Mouse (Mus musculus) kidney, adult 2 months (tissue): ENCODE results near the gene Gm17654. TPM values are rescaled to one million over a fixed set of nuclear protein-coding genes. Genes with fewer than 3 reads are reported as not detected.
"Not testable (repeated sequence)": the region's sequence is repeated elsewhere in the genome, so short reads cannot be mapped to it uniquely, and the experiment has no call there.

Experiments used
- DNase-seq: peaks from one replicate; pipeline ENCODE4 v3.0.0; 2021
- H3K27ac ChIP-seq: fragments of 200-500 bp; 2 replicates; pipeline ENCODE4 v1.5.1; 2012; ENCODE audit warnings: low read depth, low read length, control low read depth, inconsistent platforms; ENCODE audit not compliant: insufficient read depth
- H3K27me3 ChIP-seq: fragments of 200-500 bp; replicated peaks from 2 replicates; pipeline ENCODE4 v1.6.1; 2012; ENCODE audit warnings: mild to moderate bottlenecking, moderate library complexity, low read length, inconsistent platforms; ENCODE audit not compliant: control insufficient read depth, insufficient read depth
- H3K36me3 ChIP-seq: fragments of 200-500 bp; 2 replicates; pipeline ENCODE4 v1.6.1; 2012; ENCODE audit warnings: mild to moderate bottlenecking, moderate library complexity, low read length, inconsistent platforms; ENCODE audit not compliant: control insufficient read depth, insufficient read depth
- H3K4me1 ChIP-seq: fragments of 200-500 bp; 2 replicates; pipeline ENCODE4 v1.6.1; 2011; ENCODE audit warnings: low read length; ENCODE audit not compliant: control insufficient read depth, insufficient read depth
- H3K4me3 ChIP-seq: fragments of 200-500 bp; 2 replicates; pipeline ENCODE4 v1.5.1; 2011; ENCODE audit warnings: mild to moderate bottlenecking, low read depth, low read length, control low read depth; ENCODE audit not compliant: insufficient read depth
- WGBS: fragments of 180-500 bp; shearing (Covaris S2); methylation state at CpG from one replicate; pipeline ENCODE4 v1.1.7; 2018; 5-methylcytosine and 5-hydroxymethylcytosine counted together
- polyA plus RNA-seq: library from polyadenylated mRNA; depleted of rRNA; stranded (reverse); fragments of >200 nt; gene quantifications from 2 replicates; pipeline ENCODE4 v1.2.3, GENCODE M21; 2012; rRNA removed

Gm17654 gene
- polyA plus RNA-seq, result not detected in 2 replicates

GRCm38 (mm10) chr14:43579046-43579445 is at the start of gene Gm17654:
Gm17654 (minus strand) TSS chr14:43579146.
- H3K27me3 ChIP-seq, DNase-seq, H3K4me1 ChIP-seq, H3K27ac ChIP-seq, H3K4me3 ChIP-seq, H3K36me3 ChIP-seq: not testable (repeated sequence)
- WGBS, result 74% methylated on average over 1 of the region's 2 CpGs

- H3K36me3 ChIP-seq, H3K4me3 ChIP-seq, H3K27me3 ChIP-seq, DNase-seq, H3K4me1 ChIP-seq, H3K27ac ChIP-seq: not testable (repeated sequence)
These were observed 29.0 kb upstream of the Gm17654 start, which contains the start of gene Gm10375 for GRCm38 (mm10) chr14:43607913-43608312. Gm10375 (minus strand) TSS chr14:43608013.

GRCm38 (mm10) chr14:43577969-43578368 is 977 bp downstream of the Gm17654 start:
- not testable (repeated sequence) for DNase-seq, H3K27ac ChIP-seq, H3K4me1 ChIP-seq, H3K27me3 ChIP-seq, H3K36me3 ChIP-seq, H3K4me3 ChIP-seq
- 89% methylated on average over 4 of the region's 4 CpGs for WGBS

- H3K4me3 ChIP-seq, H3K4me1 ChIP-seq, H3K27me3 ChIP-seq, H3K27ac ChIP-seq, DNase-seq, H3K36me3 ChIP-seq: not testable (repeated sequence)
- 84% methylated on average over 2 of the region's 2 CpGs for WGBS
These were observed 26.7 kb downstream of the Gm17654 start for GRCm38 (mm10) chr14:43552271-43552670.

GRCm38 (mm10) chr14:43546281-43546680 is 32.7 kb downstream of the Gm17654 start:
- H3K27ac ChIP-seq, H3K4me1 ChIP-seq, H3K27me3 ChIP-seq, DNase-seq, H3K4me3 ChIP-seq, H3K36me3 ChIP-seq: not testable (repeated sequence)

- H3K27ac ChIP-seq, H3K4me1 ChIP-seq, H3K4me3 ChIP-seq, H3K27me3 ChIP-seq, H3K36me3 ChIP-seq, DNase-seq: not testable (repeated sequence)
- 87% methylated on average over 2 of the region's 2 CpGs for WGBS
These were observed 35.7 kb downstream of the Gm17654 start, which contains the start of gene Gm5799 for GRCm38 (mm10) chr14:43543276-43543675. Gm5799 (plus strand) TSS chr14:43543576.

GRCm38 (mm10) chr14:43538144-43538543 is 40.8 kb downstream of the Gm17654 start:
- H3K4me3 ChIP-seq, H3K36me3 ChIP-seq, H3K4me1 ChIP-seq, H3K27me3 ChIP-seq, DNase-seq, H3K27ac ChIP-seq: not testable (repeated sequence)
- 62% methylated on average over 2 of the region's 2 CpGs for WGBS

- not testable (repeated sequence) for H3K4me3 ChIP-seq, H3K36me3 ChIP-seq, H3K4me1 ChIP-seq, H3K27ac ChIP-seq, H3K27me3 ChIP-seq
- WGBS, result 52% methylated on average over 6 of the region's 6 CpGs
- peak; percentile 70 for DNase-seq
These were observed 46.6 kb downstream of the Gm17654 start for GRCm38 (mm10) chr14:43532387-43532786.

- not testable (repeated sequence) for H3K36me3 ChIP-seq, H3K27me3 ChIP-seq, DNase-seq, H3K4me3 ChIP-seq, H3K27ac ChIP-seq, H3K4me1 ChIP-seq
- no CpG with 5 or more reads among the region's 6 CpGs for WGBS
These were observed 46.9 kb downstream of the Gm17654 start for GRCm38 (mm10) chr14:43532011-43532383.

- H3K4me3 ChIP-seq, H3K4me1 ChIP-seq, H3K36me3 ChIP-seq, H3K27me3 ChIP-seq, DNase-seq, H3K27ac ChIP-seq: not testable (repeated sequence)
- WGBS, result 23% methylated on average over 14 of the region's 15 CpGs
These were observed 47.6 kb downstream of the Gm17654 start for GRCm38 (mm10) chr14:43531052-43532010.
